Mouse (Mus musculus) liver, embryonic 11.5 days (tissue): ENCODE data around the gene Zfp3. TPM values are rescaled to one million over a fixed set of nuclear protein-coding genes. Genes with fewer than 3 reads are reported as not detected.

Experiments used
- ATAC-seq: fragments of 200-750 bp; cut with Nextera tagmentation; replicated peaks from 2 replicates; pipeline ENCODE4 v1.8.0; 2017; ENCODE audit warnings: moderate number of reproducible peaks, mild to moderate bottlenecking, moderate TSS enrichment, moderate library complexity; ENCODE audit not compliant: low FRiP score
- DNase-seq: peaks from one replicate; pipeline ENCODE4 v3.0.0-alpha.2; 2017; ENCODE audit warnings: low spot score
- H3K27ac ChIP-seq: fragments of 300-500 bp; sonication (generic); 2 replicates; pipeline ENCODE4 v1.5.1; 2014; ENCODE audit warnings: mild to moderate bottlenecking, low read depth, low read length, control low read depth
- H3K27me3 ChIP-seq: fragments of 300-500 bp; sonication (generic); replicated peaks from 2 replicates; pipeline ENCODE4 v1.6.1; 2014; ENCODE audit warnings: low read length, mixed read lengths; ENCODE audit not compliant: control insufficient read depth, insufficient read depth
- H3K36me3 ChIP-seq: fragments of 300-500 bp; sonication (generic); 2 replicates; pipeline ENCODE4 v1.6.1; 2014; ENCODE audit warnings: mild to moderate bottlenecking, low read length, moderate library complexity, mixed read lengths; ENCODE audit not compliant: control insufficient read depth, insufficient read depth
- H3K4me1 ChIP-seq: fragments of 300-500 bp; sonication (generic); replicated peaks from 2 replicates; pipeline ENCODE4 v1.6.1; 2014; ENCODE audit warnings: low read length, mixed read lengths; ENCODE audit not compliant: control insufficient read depth, insufficient read depth
- H3K4me2 ChIP-seq: fragments of 300-500 bp; sonication (generic); 2 replicates; pipeline ENCODE4 v1.6.1; 2014; ENCODE audit warnings: mild to moderate bottlenecking, control low read depth, moderate library complexity
- H3K4me3 ChIP-seq: fragments of 300-500 bp; sonication (generic); 2 replicates; pipeline ENCODE4 v1.5.1; 2014; ENCODE audit warnings: low read depth, low read length, control low read depth
- H3K9ac ChIP-seq: fragments of 300-500 bp; sonication (generic); 2 replicates; pipeline ENCODE4 v1.6.1; 2014; ENCODE audit warnings: low read depth, low read length, control low read depth
- H3K9me3 ChIP-seq: fragments of 300-500 bp; sonication (generic); 2 replicates; pipeline ENCODE4 v1.6.1; 2016; ENCODE audit warnings: low read length, inconsistent platforms, mixed read lengths; ENCODE audit not compliant: control insufficient read depth
- WGBS: fragments of 180-500 bp; shearing (Covaris S2); extraction: QIAGEN DNeasy Blood & Tissue Kit; methylation state at CpG from one replicate; pipeline ENCODE4 v1.1.7; 2014; 5-methylcytosine and 5-hydroxymethylcytosine counted together
- microRNA-seq: library from miRNA; unstranded; fragments of <30 nt; microRNA quantifications from one replicate; pipeline ENCODE4, GENCODE M21; 2017; ENCODE audit warnings: borderline number of aligned reads
- polyA plus RNA-seq: library from polyadenylated mRNA; unstranded; fragments of >200 nt; fragmentation: Nextera tagmentation; extraction: Ambion mirVana; gene quantifications from 2 replicates; pipeline ENCODE4 v1.2.1, GENCODE M21; 2014

Zfp3 gene
- polyA plus RNA-seq, 1 experiment from 2014 or later, result 4.0 TPM

- Histone ChIP-seq H3K4me3 (no peak overlapping the region), H3K9me3 (no peaks in the 10 kb centered on the region), H3K4me2 (no peak overlapping the region), H3K27ac (no peak overlapping the region), H3K27me3 (no peaks in the 10 kb centered on the region), H3K36me3 (no peaks in the 10 kb centered on the region), H3K4me1 (no peaks in the 10 kb centered on the region), H3K9ac (no peak overlapping the region)
- ATAC-seq (no peak), DNase-seq (peak; percentile 44)
- whole genome bisulfite sequencing, result 25% methylated on average over 6 of the region's 6 CpGs
Observed at GRCm38 (mm10) chr11:70815498-70816078, 51.6 kb downstream of the Zfp3 start.

- Histone ChIP-seq H3K9me3 (no peaks in the 10 kb centered on the region), H3K4me2 (no peak overlapping the region), H3K27ac (no peak overlapping the region), H3K27me3 (no peaks in the 10 kb centered on the region), H3K36me3 (no peaks in the 10 kb centered on the region), H3K9ac (no peak overlapping the region), H3K4me3 (no peak overlapping the region), H3K4me1 (no peaks in the 10 kb centered on the region)
- ATAC-seq (no peak), DNase-seq (no peak)
- WGBS, result 68% methylated on average over 4 of the region's 4 CpGs
Observed at GRCm38 (mm10) chr11:70816770-70817169, 52.8 kb downstream of the Zfp3 start.

DNA sequence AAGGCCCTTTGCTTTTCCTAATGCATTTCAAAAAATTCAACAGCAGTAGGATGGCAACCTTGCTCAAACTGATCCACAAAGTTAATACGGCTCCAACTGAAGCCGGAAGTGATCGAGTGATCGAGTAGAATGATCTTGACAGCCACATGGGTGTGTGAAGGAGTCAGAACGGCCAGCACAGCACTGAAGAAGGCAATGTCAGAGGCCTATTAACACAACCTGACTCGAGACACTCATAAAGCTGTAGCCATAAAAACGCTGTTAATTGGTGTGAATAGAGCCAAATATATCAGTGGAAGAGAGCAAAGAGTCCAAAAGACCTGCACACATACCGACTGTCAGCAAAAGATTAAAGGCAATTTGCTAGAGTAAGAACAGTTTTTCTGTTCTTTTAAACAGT lies 56.1 kb downstream of the Zfp3 start:
- no peak overlapping the region for H3K9ac ChIP-seq
- no peak overlapping the region for H3K4me2 ChIP-seq
- peaks cover 3% of the 10 kb centered on the region; the same call in 1 of the 2 replicates for H3K4me1 ChIP-seq
- H3K27me3 ChIP-seq, result no peaks in the 10 kb centered on the region; the same call in 1 of the 2 replicates
- H3K9me3 ChIP-seq, result no peaks in the 10 kb centered on the region
- DNase-seq, result no peak
- H3K27ac ChIP-seq, result no peak overlapping the region
- ATAC-seq, result no peak
- no peaks in the 10 kb centered on the region for H3K36me3 ChIP-seq
- 80% methylated on average over 8 of the region's 8 CpGs for WGBS
- no peak overlapping the region for H3K4me3 ChIP-seq

- no peak overlapping the region for H3K4me3 ChIP-seq
- no peak overlapping the region for H3K27ac ChIP-seq
- ATAC-seq (no peak), DNase-seq (no peak)
- no peaks in the 10 kb centered on the region; the same call in 1 of the 2 replicates for H3K27me3 ChIP-seq
- H3K36me3 ChIP-seq, result no peaks in the 10 kb centered on the region
- H3K9me3 ChIP-seq, result no peaks in the 10 kb centered on the region
- WGBS, result 49% methylated on average over 17 of the region's 17 CpGs
- no peak overlapping the region for H3K9ac ChIP-seq
- no peak overlapping the region; the same call in 1 of the 2 replicates for H3K4me2 ChIP-seq
- H3K4me1 ChIP-seq, result peaks cover 3% of the 10 kb centered on the region; the same call in 1 of the 2 replicates
Observed at GRCm38 (mm10) chr11:70821728-70822591, 58.0 kb downstream of the Zfp3 start.

Small RNA genes lying within 50 kb of the gene (microRNA-seq; reads per million reads assigned to microRNA genes)
- not detected for gene Gm22760

Other genes starting within 250 kb of the Zfp3 start
- 0.39 and 0.80 TPM in 2 replicates for gene Vmo1, start 249.6 kb upstream of the Zfp3 start, polyA plus RNA-seq
- gene Gltpd2, start 245.0 kb upstream of the Zfp3 start, polyA plus RNA-seq, result 20.2 and 20.5 TPM in 2 replicates
- 619 and 649 TPM in 2 replicates for gene Psmb6, start 238.8 kb upstream of the Zfp3 start, polyA plus RNA-seq
- gene Gm40193, start 231.3 kb upstream of the Zfp3 start, polyA plus RNA-seq, result not detected in 2 replicates
- 2.7 and 3.4 TPM in 2 replicates for gene Pld2, start 224.1 kb upstream of the Zfp3 start, polyA plus RNA-seq
- 15.6 and 16.0 TPM in 2 replicates for gene Mink1, start 201.3 kb upstream of the Zfp3 start, polyA plus RNA-seq
- gene 4930544D05Rik, start 148.4 kb upstream of the Zfp3 start, polyA plus RNA-seq, result not detected in 2 replicates
- gene Chrne, start 145.0 kb upstream of the Zfp3 start, polyA plus RNA-seq, result not detected in 2 replicates
- 15.3 and 16.4 TPM in 2 replicates for gene Gp1ba, start 125.1 kb upstream of the Zfp3 start, polyA plus RNA-seq
- gene Rnf167, start 117.0 kb upstream of the Zfp3 start, polyA plus RNA-seq, result 113 and 114 TPM in 2 replicates
- gene Slc25a11, start 116.7 kb upstream of the Zfp3 start, polyA plus RNA-seq, result 115 and 126 TPM in 2 replicates
- gene Pfn1, start 109.6 kb upstream of the Zfp3 start, polyA plus RNA-seq, result 2,285 and 2,367 TPM in 2 replicates
- 19.8 and 20.1 TPM in 2 replicates for gene Eno3, start 107.0 kb upstream of the Zfp3 start, polyA plus RNA-seq
- 132 and 146 TPM in 2 replicates for gene Spag7, start 94.8 kb upstream of the Zfp3 start, polyA plus RNA-seq
- 10.4 and 13.1 TPM in 2 replicates for gene Camta2, start 76.1 kb upstream of the Zfp3 start, polyA plus RNA-seq
- 0.96 and 1.1 TPM in 2 replicates for gene Inca1, start 64.1 kb upstream of the Zfp3 start, polyA plus RNA-seq
- gene Kif1c, start 63.7 kb upstream of the Zfp3 start, polyA plus RNA-seq, result 3.1 and 3.8 TPM in 2 replicates
- gene Scimp, start 48.4 kb downstream of the Zfp3 start, polyA plus RNA-seq, result 0.30 and 0.82 TPM in 2 replicates
- 25.7 and 28.9 TPM in 2 replicates for gene Rabep1, start 80.6 kb downstream of the Zfp3 start, polyA plus RNA-seq
- 125 and 144 TPM in 2 replicates for gene Nup88, start 205.8 kb downstream of the Zfp3 start, polyA plus RNA-seq
- gene Rpain, start 206.0 kb downstream of the Zfp3 start, polyA plus RNA-seq, result 111 and 124 TPM in 2 replicates
- 568 and 569 TPM in 2 replicates for gene C1qbp, start 218.8 kb downstream of the Zfp3 start, polyA plus RNA-seq
- gene Dhx33, start 240.2 kb downstream of the Zfp3 start, polyA plus RNA-seq, result 24.2 and 26.6 TPM in 2 replicates